Mouse (Mus musculus): Measurements from ENCODE around the gene Flcn. TPM values are rescaled to one million over a fixed set of nuclear protein-coding genes. Genes with fewer than 3 reads are reported as not detected.
"Not testable (repeated sequence)": the region's sequence is repeated elsewhere in the genome, so short reads cannot be mapped to it uniquely, and the experiment has no call there.

Flcn gene
- polyA plus RNA-seq, 1 experiment from 2014 or later, result 34.3 TPM

DNA sequence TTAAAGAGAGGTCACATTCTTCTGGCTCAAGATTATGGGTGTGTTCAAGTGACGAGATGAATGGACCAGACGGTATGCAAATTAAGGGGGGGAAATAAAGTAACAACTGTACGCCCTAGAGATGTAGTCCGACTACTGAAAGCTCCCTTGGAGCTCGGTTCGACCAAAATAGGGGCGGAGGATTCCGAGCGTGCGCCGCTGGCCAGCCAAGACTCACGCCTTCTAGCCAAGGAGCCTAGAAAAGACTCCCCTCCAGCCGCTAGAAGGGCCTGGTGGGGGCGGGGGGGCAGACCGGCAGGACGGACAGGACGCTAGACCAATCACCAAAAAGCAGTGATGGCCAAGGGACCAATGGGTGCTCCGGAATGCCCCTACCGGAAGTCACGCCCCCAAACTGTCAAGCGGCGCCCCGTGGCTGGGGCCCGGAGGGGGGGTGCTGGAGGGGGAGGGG lies 29.2 kb upstream of the Flcn start, which contains the start of gene Nt5m:
Gene Nt5m (plus strand): TSS at position 440 of the 451 bp plus-strand sequence.
- H3K4me1 ChIP-seq (ENCODE audit: control insufficient read depth in 2 of 2, insufficient read depth in 2 of 2, low read length in 2 of 2), result peaks cover 0 to 15% of the 10 kb centered on the region in 2 experiments; a peak in 3 of 4 replicates
- ATAC-seq (ENCODE audit: insufficient number of reproducible peaks, insufficient read depth, low FRiP score, low read depth), result peak; percentile 97
- H3K4me2 ChIP-seq (ENCODE audit: low read length), result peak within 1 kb of the TSS; percentile 77
- no peaks in the 10 kb centered on the region for H3K27me3 ChIP-seq (ENCODE audit: control insufficient read depth, insufficient read depth, low read length)
- no peaks in the 10 kb centered on the region for H3K9me3 ChIP-seq (ENCODE audit: control insufficient read depth, low read length)
- H3K36me3 ChIP-seq (ENCODE audit: control insufficient read depth, insufficient read depth, low read length), result peaks cover 39% of the 10 kb centered on the region
- peak within 1 kb of the TSS; percentile 79 to 82 for H3K4me3 ChIP-seq (ENCODE audit: control insufficient read depth in 1 of 2, insufficient read depth in 1 of 2, low read depth in 1 of 2, low read length in 2 of 2)
- peak within 1 kb of the TSS; percentile 94 for H3K9ac ChIP-seq (ENCODE audit: low read length)
- peak within 1 kb of the TSS; percentile 95 to 96 for H3K27ac ChIP-seq (replicated peaks in 1 of 2; ENCODE audit: control insufficient read depth in 1 of 2, insufficient read depth in 1 of 2, low read depth in 2 of 2, low read length in 2 of 2)
- under 1% methylated on average over 24 of the region's 24 CpGs for WGBS

DNA sequence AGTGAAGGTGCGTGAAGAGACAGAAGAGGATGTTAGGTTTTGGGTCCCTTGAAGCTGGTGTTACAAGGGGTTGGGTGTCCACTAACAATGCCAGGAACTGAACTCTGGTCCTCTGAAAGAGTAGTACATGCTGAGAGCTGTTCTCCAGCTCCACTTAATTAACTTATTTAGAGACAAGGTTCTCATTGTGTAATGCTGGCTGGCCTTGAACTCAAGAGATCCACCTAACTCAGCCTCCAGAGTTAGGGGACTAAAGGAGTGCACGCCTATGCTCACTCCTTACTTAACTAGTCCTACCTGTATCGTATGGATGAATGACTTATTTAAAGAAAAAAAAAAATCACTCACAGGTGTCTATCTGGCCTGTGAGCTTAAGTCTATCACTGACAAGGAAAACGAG lies 28.6 kb upstream of the Flcn start:
- H3K27me3 ChIP-seq (ENCODE audit: control insufficient read depth, insufficient read depth, low read length), result no peaks in the 10 kb centered on the region
- H3K36me3 ChIP-seq (ENCODE audit: control insufficient read depth, insufficient read depth, low read length), result peaks cover 46% of the 10 kb centered on the region
- peak overlapping the region; percentile 77 for H3K4me2 ChIP-seq (ENCODE audit: low read length)
- no peaks in the 10 kb centered on the region for H3K9me3 ChIP-seq (ENCODE audit: control insufficient read depth, low read length)
- peak overlapping the region in 1 of 2 experiments; percentile 82; a peak in 3 of 4 replicates for H3K4me3 ChIP-seq (ENCODE audit: control insufficient read depth in 1 of 2, insufficient read depth in 1 of 2, low read depth in 1 of 2, low read length in 2 of 2)
- H3K4me1 ChIP-seq (ENCODE audit: control insufficient read depth in 2 of 2, insufficient read depth in 2 of 2, low read length in 2 of 2), result peaks cover 0 to 15% of the 10 kb centered on the region in 2 experiments; a peak in 3 of 4 replicates
- peak overlapping the region; percentile 94 for H3K9ac ChIP-seq (ENCODE audit: low read length)
- WGBS, result 61% methylated on average over 4 of the region's 4 CpGs
- no peak overlapping the region for H3K27ac ChIP-seq (replicated peaks in 1 of 2; ENCODE audit: control insufficient read depth in 1 of 2, insufficient read depth in 1 of 2, low read depth in 2 of 2, low read length in 2 of 2)
- no peak for ATAC-seq (ENCODE audit: insufficient number of reproducible peaks, insufficient read depth, low FRiP score, low read depth)

DNA sequence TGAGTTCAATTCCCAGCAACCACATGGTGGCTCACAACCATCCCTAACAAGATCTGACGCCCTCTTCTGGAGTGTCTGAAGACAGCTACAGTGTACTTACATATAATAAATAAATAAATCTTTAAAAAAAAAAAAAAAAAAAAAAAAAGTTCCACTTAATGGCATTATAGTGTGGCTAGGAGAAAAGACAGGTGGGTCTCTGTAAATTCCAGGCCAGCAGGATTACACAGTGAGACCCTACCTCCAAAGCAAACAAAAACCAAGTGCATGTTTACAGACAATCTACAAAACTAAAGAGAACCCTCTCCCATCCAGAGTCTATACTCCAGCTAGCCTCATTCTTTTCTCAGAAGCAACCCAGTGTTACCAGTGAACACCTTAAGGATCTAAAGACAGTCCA lies 28.0 kb upstream of the Flcn start:
- not testable (repeated sequence) for ATAC-seq (ENCODE audit: insufficient number of reproducible peaks, insufficient read depth, low FRiP score, low read depth); H3K9me3 ChIP-seq (ENCODE audit: control insufficient read depth, low read length); H3K9ac ChIP-seq (ENCODE audit: low read length); H3K27ac ChIP-seq (replicated peaks in 1 of 2; ENCODE audit: control insufficient read depth in 1 of 2, insufficient read depth in 1 of 2, low read depth in 2 of 2, low read length in 2 of 2); H3K27me3 ChIP-seq (ENCODE audit: control insufficient read depth, insufficient read depth, low read length); H3K4me3 ChIP-seq (ENCODE audit: control insufficient read depth in 1 of 2, insufficient read depth in 1 of 2, low read depth in 1 of 2, low read length in 2 of 2); H3K4me2 ChIP-seq (ENCODE audit: low read length)
- whole genome bisulfite sequencing, result no CpG with 5 or more reads among the region's 1 CpGs
- Histone ChIP-seq H3K4me1 (ENCODE audit: control insufficient read depth in 2 of 2, insufficient read depth in 2 of 2, low read length in 2 of 2) (peaks cover 0 to 15% of the 10 kb centered on the region in 2 experiments; a peak in 3 of 4 replicates), H3K36me3 (ENCODE audit: control insufficient read depth, insufficient read depth, low read length) (peaks cover 52% of the 10 kb centered on the region)

DNA sequence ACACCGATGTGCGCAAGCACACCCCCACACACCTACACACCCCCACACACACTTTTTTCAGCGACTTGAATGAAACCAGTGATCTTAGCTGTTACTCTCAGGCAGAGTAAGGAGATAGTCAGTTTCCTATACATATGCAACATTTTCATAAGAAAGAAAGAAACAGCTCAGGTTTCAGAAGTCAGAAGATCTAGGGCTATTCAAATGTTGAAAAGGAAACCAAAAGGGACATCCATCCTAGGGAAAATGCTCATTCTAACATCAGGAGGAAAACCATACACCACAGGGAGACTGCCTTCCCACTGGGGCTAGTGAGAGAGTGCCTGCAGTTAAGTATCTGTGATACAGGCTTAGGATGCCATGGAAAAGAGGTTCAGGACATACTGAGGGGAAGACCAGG lies 11.8 kb upstream of the Flcn start:
- no peaks in the 10 kb centered on the region for H3K27me3 ChIP-seq (ENCODE audit: control insufficient read depth, insufficient read depth, low read length)
- H3K4me3 ChIP-seq (ENCODE audit: control insufficient read depth in 1 of 2, insufficient read depth in 1 of 2, low read depth in 1 of 2, low read length in 2 of 2), result no peak overlapping the region
- no peak overlapping the region for H3K27ac ChIP-seq (replicated peaks in 1 of 2; ENCODE audit: control insufficient read depth in 1 of 2, insufficient read depth in 1 of 2, low read depth in 2 of 2, low read length in 2 of 2)
- no peak overlapping the region for H3K9ac ChIP-seq (ENCODE audit: low read length)
- H3K4me2 ChIP-seq (ENCODE audit: low read length), result no peak overlapping the region
- peaks cover 100% of the 10 kb centered on the region for H3K36me3 ChIP-seq (ENCODE audit: control insufficient read depth, insufficient read depth, low read length)
- no peaks in the 10 kb centered on the region for H3K4me1 ChIP-seq (ENCODE audit: control insufficient read depth in 2 of 2, insufficient read depth in 2 of 2, low read length in 2 of 2)
- 79% methylated on average over 3 of the region's 3 CpGs for WGBS
- ATAC-seq (ENCODE audit: insufficient number of reproducible peaks, insufficient read depth, low FRiP score, low read depth), result no peak
- H3K9me3 ChIP-seq (ENCODE audit: control insufficient read depth, low read length), result no peaks in the 10 kb centered on the region

DNA sequence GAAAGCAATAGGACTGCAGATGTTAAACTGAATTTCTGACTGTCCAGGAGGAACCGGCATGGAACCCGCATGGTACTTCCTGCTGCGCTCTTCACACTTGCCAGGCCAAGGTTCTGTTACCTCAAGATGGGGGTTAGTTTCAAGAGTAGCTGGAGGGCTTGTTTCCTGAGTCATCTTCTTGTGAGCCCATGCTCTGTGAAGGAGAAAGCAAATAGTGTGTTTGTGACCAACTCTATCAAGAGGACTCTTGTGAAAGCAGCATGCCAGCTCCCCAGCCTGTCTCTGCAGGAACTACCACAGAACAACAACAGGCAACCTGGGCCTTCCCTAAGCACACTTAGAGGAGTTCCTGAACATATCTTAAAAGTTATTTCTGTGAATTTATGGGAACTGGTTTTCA lies 8.1 kb upstream of the Flcn start:
- WGBS, result 96% methylated on average over 3 of the region's 3 CpGs
- Histone ChIP-seq H3K27me3 (ENCODE audit: control insufficient read depth, insufficient read depth, low read length) (no peaks in the 10 kb centered on the region), H3K4me2 (ENCODE audit: low read length) (no peak overlapping the region), H3K4me1 (ENCODE audit: control insufficient read depth in 2 of 2, insufficient read depth in 2 of 2, low read length in 2 of 2) (no peaks in the 10 kb centered on the region), H3K27ac (replicated peaks in 1 of 2; ENCODE audit: control insufficient read depth in 1 of 2, insufficient read depth in 1 of 2, low read depth in 2 of 2, low read length in 2 of 2) (no peak overlapping the region), H3K9me3 (ENCODE audit: control insufficient read depth, low read length) (no peaks in the 10 kb centered on the region), H3K9ac (ENCODE audit: low read length) (no peak overlapping the region), H3K4me3 (ENCODE audit: control insufficient read depth in 1 of 2, insufficient read depth in 1 of 2, low read depth in 1 of 2, low read length in 2 of 2) (no peak overlapping the region), H3K36me3 (ENCODE audit: control insufficient read depth, insufficient read depth, low read length) (peaks cover 72% of the 10 kb centered on the region)
- no peak for ATAC-seq (ENCODE audit: insufficient number of reproducible peaks, insufficient read depth, low FRiP score, low read depth)

DNA sequence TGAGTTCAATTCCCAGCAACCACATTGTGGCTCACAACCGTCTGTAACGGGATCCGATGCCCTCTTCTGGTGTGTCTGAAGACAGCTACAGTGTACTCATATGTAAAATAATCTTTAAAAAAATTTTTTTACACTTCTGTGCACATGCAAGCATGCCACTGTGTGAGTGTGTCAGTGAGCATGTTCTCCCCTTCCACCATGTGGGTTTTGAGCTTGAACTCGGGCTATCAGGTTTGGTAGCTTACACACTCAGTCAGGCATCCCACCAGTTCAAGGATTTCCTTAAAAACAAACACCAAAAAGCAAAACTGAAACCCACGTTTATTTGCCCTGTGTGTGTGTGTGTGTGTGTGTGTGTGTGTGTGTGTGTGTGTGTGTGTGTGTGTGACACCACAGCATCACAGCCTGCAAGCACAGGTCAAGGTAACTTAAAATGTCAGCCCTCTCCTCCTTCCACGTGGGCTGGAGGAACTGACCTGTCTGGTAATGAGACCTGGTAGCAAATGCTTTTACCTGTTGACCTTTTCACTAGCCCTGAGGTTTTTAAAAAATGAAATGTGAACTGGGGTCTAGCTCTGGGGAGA lies 5.8 kb upstream of the Flcn start:
- no peak overlapping the region for H3K4me3 ChIP-seq (ENCODE audit: control insufficient read depth in 1 of 2, insufficient read depth in 1 of 2, low read depth in 1 of 2, low read length in 2 of 2)
- H3K36me3 ChIP-seq (ENCODE audit: control insufficient read depth, insufficient read depth, low read length), result peaks cover 48% of the 10 kb centered on the region
- no peak overlapping the region for H3K27ac ChIP-seq (replicated peaks in 1 of 2; ENCODE audit: control insufficient read depth in 1 of 2, insufficient read depth in 1 of 2, low read depth in 2 of 2, low read length in 2 of 2)
- no peaks in the 10 kb centered on the region for H3K27me3 ChIP-seq (ENCODE audit: control insufficient read depth, insufficient read depth, low read length)
- WGBS, result 83% methylated on average over 6 of the region's 6 CpGs
- H3K4me2 ChIP-seq (ENCODE audit: low read length), result no peak overlapping the region
- ATAC-seq (ENCODE audit: insufficient number of reproducible peaks, insufficient read depth, low FRiP score, low read depth), result no peak
- peaks cover 0 to 6% of the 10 kb centered on the region in 2 experiments; a peak in 2 of 4 replicates for H3K4me1 ChIP-seq (ENCODE audit: control insufficient read depth in 2 of 2, insufficient read depth in 2 of 2, low read length in 2 of 2)
- H3K9me3 ChIP-seq (ENCODE audit: control insufficient read depth, low read length), result no peaks in the 10 kb centered on the region
- H3K9ac ChIP-seq (ENCODE audit: low read length), result no peak overlapping the region

DNA sequence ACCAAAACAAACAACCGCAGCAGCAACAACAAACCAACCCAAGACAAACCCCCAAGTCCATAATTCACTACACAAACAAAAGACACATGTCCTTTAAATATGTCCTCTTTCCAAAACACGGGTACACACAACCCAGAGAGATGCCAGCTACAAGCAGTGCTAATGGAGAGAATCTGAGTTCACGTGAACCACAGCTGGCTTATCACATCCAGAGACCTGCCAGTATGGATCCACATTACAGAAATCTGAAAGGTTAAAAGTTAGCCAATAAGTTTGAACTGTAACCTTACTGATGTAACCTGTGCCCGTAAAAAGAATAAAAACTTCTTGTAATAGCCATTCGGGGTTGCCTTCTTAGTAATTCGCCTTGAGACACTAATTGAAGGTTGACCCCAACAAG lies 5.1 kb upstream of the Flcn start:
- H3K9ac ChIP-seq (ENCODE audit: low read length), result no peak overlapping the region
- H3K36me3 ChIP-seq (ENCODE audit: control insufficient read depth, insufficient read depth, low read length), result peaks cover 42% of the 10 kb centered on the region
- H3K9me3 ChIP-seq (ENCODE audit: control insufficient read depth, low read length), result no peaks in the 10 kb centered on the region
- H3K4me1 ChIP-seq (ENCODE audit: control insufficient read depth in 2 of 2, insufficient read depth in 2 of 2, low read length in 2 of 2), result peaks cover 0 to 6% of the 10 kb centered on the region in 2 experiments; a peak in 2 of 4 replicates
- no peak overlapping the region for H3K27ac ChIP-seq (replicated peaks in 1 of 2; ENCODE audit: control insufficient read depth in 1 of 2, insufficient read depth in 1 of 2, low read depth in 2 of 2, low read length in 2 of 2)
- ATAC-seq (ENCODE audit: insufficient number of reproducible peaks, insufficient read depth, low FRiP score, low read depth), result no peak
- WGBS, result 90% methylated on average over 6 of the region's 6 CpGs
- H3K4me2 ChIP-seq (ENCODE audit: low read length), result no peak overlapping the region
- H3K4me3 ChIP-seq (ENCODE audit: control insufficient read depth in 1 of 2, insufficient read depth in 1 of 2, low read depth in 1 of 2, low read length in 2 of 2), result no peak overlapping the region
- no peaks in the 10 kb centered on the region for H3K27me3 ChIP-seq (ENCODE audit: control insufficient read depth, insufficient read depth, low read length)

DNA sequence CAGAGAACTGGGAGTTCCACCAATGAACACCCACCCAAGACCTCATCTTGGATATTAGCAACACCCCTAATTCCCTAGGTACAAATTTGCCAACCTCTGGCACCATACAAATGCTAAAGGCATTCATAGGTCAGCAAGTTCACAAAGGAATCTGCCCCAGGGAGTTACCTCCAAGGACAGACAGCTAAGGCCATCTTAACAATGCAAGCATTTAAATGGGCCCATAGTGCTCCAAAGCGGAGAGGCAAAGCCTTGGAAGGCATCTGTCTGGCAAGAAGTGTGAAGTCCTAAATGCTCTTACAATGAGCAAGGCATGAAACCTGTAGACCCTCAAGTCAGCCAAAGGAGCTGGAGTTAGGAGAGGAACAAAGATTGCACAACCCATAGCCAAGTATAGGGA lies 4.5 kb upstream of the Flcn start:
- H3K9me3 ChIP-seq (ENCODE audit: control insufficient read depth, low read length), result no peaks in the 10 kb centered on the region
- WGBS, result 94% methylated on average over 1 of the region's 1 CpGs
- no peak overlapping the region for H3K9ac ChIP-seq (ENCODE audit: low read length)
- no peak overlapping the region for H3K27ac ChIP-seq (replicated peaks in 1 of 2; ENCODE audit: control insufficient read depth in 1 of 2, insufficient read depth in 1 of 2, low read depth in 2 of 2, low read length in 2 of 2)
- H3K4me3 ChIP-seq (ENCODE audit: control insufficient read depth in 1 of 2, insufficient read depth in 1 of 2, low read depth in 1 of 2, low read length in 2 of 2), result no peak overlapping the region
- no peaks in the 10 kb centered on the region for H3K27me3 ChIP-seq (ENCODE audit: control insufficient read depth, insufficient read depth, low read length)
- peaks cover 36% of the 10 kb centered on the region for H3K36me3 ChIP-seq (ENCODE audit: control insufficient read depth, insufficient read depth, low read length)
- ATAC-seq (ENCODE audit: insufficient number of reproducible peaks, insufficient read depth, low FRiP score, low read depth), result no peak
- no peak overlapping the region for H3K4me2 ChIP-seq (ENCODE audit: low read length)
- peaks cover 0 to 6% of the 10 kb centered on the region in 2 experiments; a peak in 2 of 4 replicates for H3K4me1 ChIP-seq (ENCODE audit: control insufficient read depth in 2 of 2, insufficient read depth in 2 of 2, low read length in 2 of 2)
